Mouse (Mus musculus): ENCODE measurements around the gene Cwh43.

The Cwh43 gene

GRCm38 (mm10) chr5:73405981-73406722 lies at the start of gene Cwh43:
Gene Cwh43, plus strand, starts transcription at chr5:73406075.
- DNase-seq = no peak

- DNase-seq = no peak
These were observed 46.6 kb upstream of the Cwh43 start for GRCm38 (mm10) chr5:73359134-73359751.

GRCm38 (mm10) chr5:73359752-73360141 lies 46.1 kb upstream of the Cwh43 start:
- DNase-seq = no peak

GRCm38 (mm10) chr5:73360240-73360639 lies 45.6 kb upstream of the Cwh43 start:
- no peak for DNase-seq

GRCm38 (mm10) chr5:73362338-73362737 lies 43.5 kb upstream of the Cwh43 start:
- no peak for DNase-seq

- no peak for DNase-seq
These were observed 43.1 kb upstream of the Cwh43 start for GRCm38 (mm10) chr5:73362791-73363190.

- DNase-seq = no peak
These were observed 41.6 kb upstream of the Cwh43 start for GRCm38 (mm10) chr5:73364107-73364864.

- DNase-seq = no peak
These were observed 38.0 kb upstream of the Cwh43 start for GRCm38 (mm10) chr5:73367906-73368305.

- no peak for DNase-seq
These were observed 36.9 kb upstream of the Cwh43 start for GRCm38 (mm10) chr5:73368845-73369447.

- no peak for DNase-seq
These were observed 36.1 kb upstream of the Cwh43 start for GRCm38 (mm10) chr5:73369731-73370130.

GRCm38 (mm10) chr5:73372601-73373000 lies 33.3 kb upstream of the Cwh43 start:
- no peak for DNase-seq

GRCm38 (mm10) chr5:73373184-73373583 lies 32.7 kb upstream of the Cwh43 start:
- DNase-seq = no peak

- no peak for DNase-seq
These were observed 29.8 kb upstream of the Cwh43 start for GRCm38 (mm10) chr5:73376041-73376440.

GRCm38 (mm10) chr5:73376491-73376890 lies 29.4 kb upstream of the Cwh43 start:
- no peak for DNase-seq

GRCm38 (mm10) chr5:73379908-73380307 lies 26.0 kb upstream of the Cwh43 start:
- DNase-seq = peak; percentile 88

- no peak for DNase-seq
These were observed 25.0 kb upstream of the Cwh43 start for GRCm38 (mm10) chr5:73380829-73381228.

GRCm38 (mm10) chr5:73381510-73381909 lies 24.4 kb upstream of the Cwh43 start:
- DNase-seq = no peak

- no peak for DNase-seq
These were observed 23.8 kb upstream of the Cwh43 start for GRCm38 (mm10) chr5:73381976-73382540.

- DNase-seq = peak; percentile 77
These were observed 22.9 kb upstream of the Cwh43 start for GRCm38 (mm10) chr5:73382737-73383646.

GRCm38 (mm10) chr5:73383647-73383970 lies 22.3 kb upstream of the Cwh43 start:
- DNase-seq = no peak

GRCm38 (mm10) chr5:73393041-73393440 lies 12.8 kb upstream of the Cwh43 start:
- no peak for DNase-seq
